In the genomic region with DNA sequence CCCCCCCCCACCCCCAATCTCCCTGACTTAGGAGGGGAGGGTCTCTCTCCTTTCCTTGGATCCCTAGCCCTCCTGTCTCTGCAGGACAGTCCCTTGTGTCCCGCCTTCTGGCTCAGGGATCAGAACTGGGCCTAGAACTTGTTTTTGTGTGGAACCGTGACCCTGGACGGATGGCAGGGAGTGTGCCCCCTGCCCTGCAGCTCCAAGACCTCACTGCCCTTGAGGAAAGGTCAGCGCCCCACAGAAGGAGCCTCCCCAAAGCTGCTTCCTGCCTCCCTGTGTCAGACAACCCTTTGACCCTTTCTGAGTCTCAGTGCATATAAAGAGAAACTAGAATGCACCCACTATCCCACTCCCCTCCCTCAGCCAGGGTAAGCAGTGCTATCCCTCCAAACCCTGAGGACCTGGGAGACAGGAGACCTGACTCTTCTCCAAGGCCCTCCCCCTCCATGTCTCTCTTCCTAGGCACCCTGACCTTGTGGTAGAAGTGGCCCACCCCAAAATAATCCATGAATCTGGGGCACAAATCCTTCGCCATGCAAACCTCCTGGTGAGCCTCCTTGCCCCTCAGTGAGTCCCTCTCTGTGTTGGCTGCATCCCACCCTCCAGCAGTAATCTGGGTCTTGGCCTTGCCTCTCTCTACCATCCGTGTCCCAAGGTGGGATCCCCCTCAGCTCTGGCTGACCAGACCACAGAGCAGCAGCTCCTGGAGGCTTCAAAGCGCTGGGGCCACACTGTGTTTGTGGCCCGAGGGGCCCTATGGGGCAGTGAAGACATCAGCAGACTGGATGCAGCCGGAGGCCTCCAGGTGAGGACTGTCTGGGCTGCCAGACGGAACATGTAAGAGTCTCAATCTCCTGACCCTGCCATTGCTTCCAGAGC, we compare ENCODE assay signal across 8 mouse cellular contexts. TPM values are rescaled to one million over a fixed set of nuclear protein-coding genes. Genes with fewer than 3 reads are reported as not detected.
DNase-seq lines count a peak whose midpoint lies in the region; TF ChIP-seq lines count a peak whose summit lies in the region.
"Had no signal": no experiment of that assay in that cellular context is flagged by ENCODE, and none has a peak within 500 bp of the region (broad histone marks: within the 10 kb centered on the region; RNA-seq: fewer than 3 reads in every experiment).

No protein-coding gene starts in this region.

- peaks cover 36% of the 10 kb centered on the region for H3K36me3 ChIP-seq in forebrain, embryonic 10.5 days (replicated peaks)
- H3K36me3 ChIP-seq in myocyte (ENCODE audit: control insufficient read depth, insufficient read depth) = no peaks in the 10 kb centered on the region
- no peaks in the 10 kb centered on the region for H3K36me3 ChIP-seq in thymus, adult 2 months (ENCODE audit: control insufficient read depth, insufficient read depth, low read length)

- 79% methylated on average over 10 of the region's 10 CpGs for WGBS in forebrain, embryonic 10.5 days
- WGBS in thymus, adult 2 months = 93% methylated on average over 10 of the region's 10 CpGs

- H3K9me3 ChIP-seq in forebrain, embryonic 10.5 days = 0 out of 2 replicates have a peak, but pooled peaks cover 4% of the 10 kb centered on the region

- no peaks in the 10 kb centered on the region for H3K79me2 ChIP-seq in myocyte (ENCODE audit: control insufficient read depth, insufficient read depth)

- H3K27me3 ChIP-seq in forebrain, embryonic 10.5 days (ENCODE audit: poor library complexity, severe bottlenecking) = peaks cover 36% of the 10 kb centered on the region
- peaks cover 30% of the 10 kb centered on the region for H3K27me3 ChIP-seq in myocyte (ENCODE audit: control insufficient read depth, insufficient read depth, insufficient read length)
- H3K27me3 ChIP-seq in thymus, adult 2 months (ENCODE audit: control insufficient read depth, insufficient read depth, low read length) = no peaks in the 10 kb centered on the region; the same call in 1 of the 2 replicates

- 0 out of 2 replicates have a peak overlapping the region, but pooled peaks have one; percentile 16 for H3K27ac ChIP-seq in forebrain, embryonic 10.5 days
- H3K27ac ChIP-seq in thymus, adult 2 months (ENCODE audit: control insufficient read depth, insufficient read depth, low read length) = no peak overlapping the region

- no peak for TF ChIP-seq POLR2A in myocyte (IDR thresholded peaks at IDR 0.05; ENCODE audit: insufficient read length, low read depth)
- TF ChIP-seq POLR2A in thymus, adult 2 months (IDR thresholded peaks at IDR 0.05; ENCODE audit: control insufficient read depth, extremely low read depth, insufficient read depth, low read length, poor library complexity) = no peak

- peaks cover 75% of the 10 kb centered on the region for H3K4me1 ChIP-seq in forebrain, embryonic 10.5 days
- peaks cover 8% of the 10 kb centered on the region for H3K4me1 ChIP-seq in thymus, adult 2 months (replicated peaks; ENCODE audit: control insufficient read depth, insufficient read depth, low read length)

- H3K4me2 ChIP-seq in myocyte (ENCODE audit: low read depth) = no peak overlapping the region

- DNase-seq in layer of hippocampus, adult 18-20 months (ENCODE audit: low spot score in 2 of 2) = peak; percentile 9 to 27
- no peak for DNase-seq in layer of hippocampus, postnatal 14 days (ENCODE audit: low spot score in 2 of 2)
- no peak for DNase-seq in forebrain, embryonic 10.5 days (ENCODE audit: extremely low spot score, low spot score)
- peak; percentile 17 to 19 for DNase-seq in layer of hippocampus, postnatal 25 days (ENCODE audit: extremely low spot score in 1 of 2, low spot score in 1 of 2)
- DNase-seq in urinary bladder, postnatal 4 days (ENCODE audit: low spot score in 2 of 2) = no peak
- DNase-seq in thymus, adult 2 months = no peak
- DNase-seq: left cerebral cortex, postnatal 4 days had no signal

- no peak overlapping the region; the same call in 1 of the 2 replicates for H3K4me3 ChIP-seq in forebrain, embryonic 10.5 days
- peak overlapping the region; percentile 75 for H3K4me3 ChIP-seq in myocyte
- H3K4me3 ChIP-seq in thymus, adult 2 months (ENCODE audit: control insufficient read depth, insufficient read depth, low read length) = no peak overlapping the region

- no peak overlapping the region for H3ac ChIP-seq in myocyte (ENCODE audit: control insufficient read depth, insufficient read length)

- TF ChIP-seq CTCF in thymus, adult 2 months (IDR thresholded peaks at IDR 0.05; ENCODE audit: borderline replicate concordance, control insufficient read depth, extremely low read depth, insufficient read depth, low read length, poor library complexity) = no peak

TF ChIP-seq in myocyte, 11 proteins besides CTCF, POLR2A, EP300 and RAD21:
- TF ChIP-seq POLR2AphosphoS2 (IDR thresholded peaks at IDR 0.05; ENCODE audit: insufficient read length, low read depth) = no peak
- TF ChIP-seq CEBPB (IDR thresholded peaks at IDR 0.05; ENCODE audit: insufficient read depth, poor library complexity, severe bottlenecking) = no peak
- no peak for TF ChIP-seq SRF (IDR thresholded peaks at IDR 0.05; ENCODE audit: control insufficient read depth, insufficient read length, low read depth)
- no peak for TF ChIP-seq TCF12 (IDR thresholded peaks at IDR 0.05; ENCODE audit: insufficient read depth, poor library complexity, severe bottlenecking)
- TF ChIP-seq MYOD1 (IDR thresholded peaks at IDR 0.05; ENCODE audit: control insufficient read depth in 1 of 3, insufficient read length in 2 of 3, low read depth in 2 of 3) = no peak
- no peak for TF ChIP-seq MAX (IDR thresholded peaks at IDR 0.05; ENCODE audit: low read depth)
- TF ChIP-seq MYOG (IDR thresholded peaks at IDR 0.05; ENCODE audit: control insufficient read depth in 1 of 3, insufficient read depth in 1 of 3, insufficient read length in 2 of 3, low read depth in 2 of 3) = no peak
- TF ChIP-seq USF1 (IDR thresholded peaks at IDR 0.05; ENCODE audit: low read depth) = no peak
- no peak for TF ChIP-seq REST (IDR thresholded peaks at IDR 0.05; ENCODE audit: insufficient read depth, insufficient read length)
- TF ChIP-seq E2F4 (IDR thresholded peaks at IDR 0.05; ENCODE audit: insufficient read depth) = no peak
- no peak for TF ChIP-seq TCF3 (IDR thresholded peaks at IDR 0.05; ENCODE audit: insufficient read length, low read depth)

RNA-seq across cellular contexts. Expression of gene Aspdh, which starts 1.1 kb away (rescaled TPM):
- 10 to 100 TPM; 13.0 TPM for total RNA-seq in layer of hippocampus, adult 18-20 months (2021)
- 10 to 100 TPM; 15.0 to 15.4 TPM for total RNA-seq in layer of hippocampus, postnatal 14 days (2021)
- 1.3 and 1.5 TPM in 2 replicates for polyA plus RNA-seq in forebrain, embryonic 10.5 days (2016; fragmentation: Nextera tagmentation; extraction: Ambion mirVana)
- 10 to 100 TPM; 10.9 to 13.2 TPM for total RNA-seq in layer of hippocampus, postnatal 25 days (2021)
- polyA plus RNA-seq in myocyte (2012; fragmentation: generic; extraction: Trizol) = not detected
- polyA plus RNA-seq in thymus, adult 2 months (2012; rRNA removed) = 0.32 and 1.6 TPM in 2 replicates

RNA-seq across cellular contexts. Expression of gene Josd2, which starts 1.5 kb away (rescaled TPM):
- 100 to 1,000 TPM in 1 of 2 experiments, 10 to 100 TPM in 1; 86.1 to 100 TPM for total RNA-seq in layer of hippocampus, adult 18-20 months (2021)
- 10 to 100 TPM; 60.7 to 64.3 TPM for total RNA-seq in layer of hippocampus, postnatal 14 days (2021)
- polyA plus RNA-seq in forebrain, embryonic 10.5 days (2016; fragmentation: Nextera tagmentation; extraction: Ambion mirVana) = 74.9 and 78.5 TPM in 2 replicates
- 100 to 1,000 TPM; 102 to 107 TPM for total RNA-seq in layer of hippocampus, postnatal 25 days (2021)
- 233 TPM for polyA plus RNA-seq in myocyte (2012; fragmentation: generic; extraction: Trizol)
- 107 and 142 TPM in 2 replicates for polyA plus RNA-seq in thymus, adult 2 months (2012; rRNA removed)

RNA-seq across cellular contexts. Expression of gene Emc10, which starts 30.1 kb away (rescaled TPM):
- total RNA-seq in layer of hippocampus, adult 18-20 months (2021) = 100 to 1,000 TPM; 235 to 245 TPM
- 100 to 1,000 TPM; 163 to 173 TPM for total RNA-seq in layer of hippocampus, postnatal 14 days (2021)
- polyA plus RNA-seq in forebrain, embryonic 10.5 days (2016; fragmentation: Nextera tagmentation; extraction: Ambion mirVana) = 95.8 and 96.9 TPM in 2 replicates
- total RNA-seq in layer of hippocampus, postnatal 25 days (2021) = 100 to 1,000 TPM; 207 to 212 TPM
- 98.2 TPM for polyA plus RNA-seq in myocyte (2012; fragmentation: generic; extraction: Trizol)
- 378 and 406 TPM in 2 replicates for polyA plus RNA-seq in thymus, adult 2 months (2012; rRNA removed)

RNA-seq across cellular contexts. Expression of gene Fam71e1, which starts 30.1 kb away (rescaled TPM):
- total RNA-seq in layer of hippocampus, adult 18-20 months (2021) = 10 to 100 TPM; 16.2 to 17.6 TPM
- total RNA-seq in layer of hippocampus, postnatal 14 days (2021) = 10 to 100 TPM; 29.8 to 48.4 TPM
- 15.1 and 15.8 TPM in 2 replicates for polyA plus RNA-seq in forebrain, embryonic 10.5 days (2016; fragmentation: Nextera tagmentation; extraction: Ambion mirVana)
- total RNA-seq in layer of hippocampus, postnatal 25 days (2021) = 10 to 100 TPM; 18.6 to 22.8 TPM
- 1.7 TPM for polyA plus RNA-seq in myocyte (2012; fragmentation: generic; extraction: Trizol)
- polyA plus RNA-seq in thymus, adult 2 months (2012; rRNA removed) = 7.8 and 9.4 TPM in 2 replicates

RNA-seq across cellular contexts. Expression of gene Lrrc4b, which starts 37.4 kb away (rescaled TPM):
- 100 to 1,000 TPM; 336 to 349 TPM for total RNA-seq in layer of hippocampus, adult 18-20 months (2021)
- 100 to 1,000 TPM; 299 to 301 TPM for total RNA-seq in layer of hippocampus, postnatal 14 days (2021)
- polyA plus RNA-seq in forebrain, embryonic 10.5 days (2016; fragmentation: Nextera tagmentation; extraction: Ambion mirVana) = 1.8 and 2.1 TPM in 2 replicates
- 100 to 1,000 TPM; 322 to 333 TPM for total RNA-seq in layer of hippocampus, postnatal 25 days (2021)
- not detected for polyA plus RNA-seq in myocyte (2012; fragmentation: generic; extraction: Trizol)
- 0.84 and 1.4 TPM in 2 replicates for polyA plus RNA-seq in thymus, adult 2 months (2012; rRNA removed)

Comparison
In these comparisons a context has a peak if more than half of its experiments do, and no peak if none do; other contexts are left out.
1. DNase-seq: peak in layer of hippocampus, adult 18-20 months (2 of 2) and layer of hippocampus, postnatal 25 days (2 of 2); none in layer of hippocampus, postnatal 14 days (0 of 2), forebrain, embryonic 10.5 days (single experiment), urinary bladder, postnatal 4 days (0 of 2) and thymus, adult 2 months (single experiment).